Mouse (Mus musculus) NIH3T3 (cell line): Measurements from ENCODE around the gene Cpne2.

ENCODE experiments used
- DNase-seq: peaks from one replicate; pipeline ENCODE4 v3.0.0-alpha.2; 2012; ENCODE audit warnings: low read depth

Gene Cpne2

GRCm38 (mm10) chr8:94532873-94533671, at the start of gene Cpne2:
Gene Cpne2 (plus strand): TSS chr8:94532990.
- DNase-seq: peak; percentile 90

GRCm38 (mm10) chr8:94485288-94485687, 47.5 kb upstream of the Cpne2 start:
- DNase-seq: peak; percentile 49

- DNase-seq: peak; percentile 87
These were observed 46.9 kb upstream of the Cpne2 start for GRCm38 (mm10) chr8:94485882-94486281.

- DNase-seq: no peak
These were observed 44.8 kb upstream of the Cpne2 start for GRCm38 (mm10) chr8:94488016-94488415.

- DNase-seq: no peak
These were observed 42.8 kb upstream of the Cpne2 start for GRCm38 (mm10) chr8:94489809-94490483.

- peak; percentile 91 for DNase-seq
These were observed 40.6 kb upstream of the Cpne2 start for GRCm38 (mm10) chr8:94492021-94492681.

GRCm38 (mm10) chr8:94493240-94493639, 39.5 kb upstream of the Cpne2 start:
- peak; percentile 68 for DNase-seq

GRCm38 (mm10) chr8:94515430-94516208, 17.2 kb upstream of the Cpne2 start:
- no peak for DNase-seq

GRCm38 (mm10) chr8:94516209-94516593, 16.6 kb upstream of the Cpne2 start:
- DNase-seq: peak; percentile 40

GRCm38 (mm10) chr8:94516766-94517165, 16.0 kb upstream of the Cpne2 start:
- peak; percentile 85 for DNase-seq

- no peak for DNase-seq
These were observed 14.5 kb upstream of the Cpne2 start for GRCm38 (mm10) chr8:94518331-94518730.

- DNase-seq: no peak
These were observed 13.8 kb upstream of the Cpne2 start for GRCm38 (mm10) chr8:94519021-94519420.

- no peak for DNase-seq
These were observed 11.3 kb upstream of the Cpne2 start for GRCm38 (mm10) chr8:94521481-94521880.

GRCm38 (mm10) chr8:94522482-94522881, 10.3 kb upstream of the Cpne2 start:
- no peak for DNase-seq

GRCm38 (mm10) chr8:94524554-94524953, 8.2 kb upstream of the Cpne2 start:
- no peak for DNase-seq

- DNase-seq: no peak
These were observed 5.6 kb upstream of the Cpne2 start for GRCm38 (mm10) chr8:94527178-94527577.

- DNase-seq: peak; percentile 87
These were observed 4.5 kb upstream of the Cpne2 start for GRCm38 (mm10) chr8:94528245-94528644.

- DNase-seq: no peak
These were observed 2.9 kb upstream of the Cpne2 start for GRCm38 (mm10) chr8:94529875-94530274.

- DNase-seq: peak; percentile 57
These were observed 2.1 kb upstream of the Cpne2 start for GRCm38 (mm10) chr8:94530643-94531042.

GRCm38 (mm10) chr8:94532000-94532399, 790 bp upstream of the Cpne2 start:
- peak; percentile 83 for DNase-seq

GRCm38 (mm10) chr8:94532525-94532872, 291 bp upstream of the Cpne2 start:
- DNase-seq: no peak

GRCm38 (mm10) chr8:94534612-94535011, 1.8 kb downstream of the Cpne2 start:
- DNase-seq: no peak
